Mouse (Mus musculus) frontal cortex, adult (tissue): ENCODE results near the gene Id3.
A peak's percentile ranks its signal among the peaks of the same experiment; 100 is the strongest.

Experiments used
- ATAC-seq: cut with Nextera tagmentation; 2 replicates; pipeline ENCODE4 v1.9.2; 2017; ENCODE audit warnings: mild to moderate bottlenecking, moderate library complexity, mixed read lengths; ENCODE audit not compliant: low TSS enrichment

Gene Id3

GRCm38 (mm10) chr4:136147436-136148135 lies 4.3 kb downstream of the Id3 start:
- peak; percentile 64 for ATAC-seq

GRCm38 (mm10) chr4:136148342-136149044 lies 5.2 kb downstream of the Id3 start:
- no peak for ATAC-seq

DNA sequence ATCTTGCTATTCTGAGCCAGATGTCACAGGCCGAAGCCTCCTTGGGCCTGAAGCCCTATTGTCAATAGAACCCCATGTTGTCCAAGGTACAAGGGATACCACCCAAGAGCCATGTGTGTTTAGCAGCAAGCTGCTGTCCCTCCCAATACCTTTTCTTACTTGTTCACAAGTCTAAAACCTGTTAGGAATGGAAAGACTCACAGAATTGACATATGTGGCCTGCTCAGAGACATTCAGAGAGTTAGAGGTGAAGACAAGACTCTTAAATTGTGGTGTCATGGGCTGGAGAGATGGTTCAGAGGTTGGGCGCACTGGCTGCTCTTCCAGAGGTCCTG lies 5.7 kb downstream of the Id3 start:
- ATAC-seq = no peak

DNA sequence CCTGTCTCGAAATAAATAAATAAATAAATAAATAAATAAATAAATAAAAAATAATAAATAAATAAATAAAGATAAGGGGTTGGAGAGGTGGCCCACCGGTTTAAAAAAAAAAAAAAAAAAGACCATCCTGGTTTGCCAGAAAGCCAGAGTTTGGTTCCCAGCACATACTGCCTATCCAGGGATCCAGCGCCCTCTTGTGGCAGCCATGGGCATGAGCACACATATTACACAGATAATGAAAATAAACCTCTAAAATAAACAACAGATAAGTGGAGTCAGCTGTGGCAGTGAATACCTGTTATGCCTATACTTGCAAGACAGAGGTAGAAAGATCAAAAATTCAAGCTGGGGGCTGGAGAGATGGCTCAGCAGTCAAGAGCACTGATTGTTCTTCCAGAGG lies 6.4 kb downstream of the Id3 start:
- ATAC-seq = no peak

GRCm38 (mm10) chr4:136150596-136150995 lies 7.3 kb downstream of the Id3 start:
- ATAC-seq = no peak

DNA sequence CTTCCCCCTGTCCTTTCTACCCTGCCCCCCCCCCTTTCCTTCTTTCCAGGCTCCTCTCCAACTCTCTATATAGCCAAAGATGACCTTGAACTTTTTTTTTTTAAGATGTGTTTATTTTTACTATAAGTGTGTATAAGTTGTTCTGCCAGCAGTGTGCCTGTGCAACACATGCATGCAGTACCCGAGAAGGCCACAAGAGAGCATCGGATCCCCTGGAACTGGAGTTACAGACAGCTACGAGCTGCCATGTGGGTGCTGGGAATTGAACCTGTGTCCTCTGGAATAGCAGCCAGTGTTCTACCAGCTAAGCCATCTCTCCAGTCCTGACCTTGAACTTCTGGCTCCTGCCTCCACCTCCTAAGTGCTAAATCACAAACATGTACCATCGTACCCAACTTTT lies 9.5 kb downstream of the Id3 start:
- ATAC-seq = no peak

DNA sequence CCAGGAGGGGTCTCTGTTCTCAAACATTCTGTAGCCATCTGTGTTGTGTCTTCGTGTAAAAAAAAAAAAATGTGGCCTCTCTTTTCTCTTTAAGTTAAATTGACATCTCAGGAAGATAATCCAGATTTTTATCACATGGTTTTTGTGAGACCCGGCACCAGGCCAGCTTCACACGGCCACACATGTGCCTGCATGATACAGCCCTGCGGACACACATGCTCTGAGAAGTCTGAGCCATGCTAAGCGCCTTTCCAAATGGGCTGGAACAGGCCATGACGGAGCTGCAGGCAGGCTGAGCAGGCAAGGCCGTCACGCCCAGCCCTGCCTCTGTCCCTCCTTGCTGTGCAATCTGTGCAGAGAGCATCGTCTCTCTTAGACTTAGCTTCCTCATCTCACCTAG lies 11.2 kb downstream of the Id3 start:
- no peak for ATAC-seq

GRCm38 (mm10) chr4:136158498-136158897 lies 15.2 kb downstream of the Id3 start:
- no peak for ATAC-seq

DNA sequence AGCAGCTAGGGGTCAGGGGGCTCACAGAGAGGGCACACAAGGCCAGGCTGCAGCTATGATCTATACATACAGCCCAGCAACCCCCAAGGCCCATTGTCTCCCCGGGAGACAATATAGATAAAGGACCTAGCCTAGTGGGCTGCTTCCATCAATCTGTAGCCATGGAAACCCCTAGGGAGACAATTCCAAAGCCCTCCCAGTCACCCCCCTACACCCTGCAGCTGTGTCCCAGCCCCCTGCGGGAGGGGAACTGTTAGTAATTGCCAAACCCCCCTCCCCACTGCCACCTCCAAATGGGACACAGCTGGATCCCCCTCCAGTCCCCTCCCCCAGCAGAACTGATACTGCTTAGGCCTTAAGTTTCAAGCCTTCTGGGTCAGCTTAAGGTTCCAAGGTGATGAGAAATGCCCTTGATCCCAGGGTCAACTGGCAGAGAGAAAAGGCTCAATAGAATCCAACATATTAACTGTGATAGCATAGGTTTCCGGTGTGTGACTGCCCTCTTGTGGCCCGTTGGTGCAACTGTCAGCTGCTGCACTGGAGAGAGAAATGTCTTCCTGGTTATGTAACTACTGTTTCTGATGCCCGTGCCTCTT lies 16.6 kb downstream of the Id3 start:
- ATAC-seq = peak; percentile 88

- ATAC-seq = peak; percentile 83
Measured at GRCm38 (mm10) chr4:136163448-136163847, 20.2 kb downstream of the Id3 start.

DNA sequence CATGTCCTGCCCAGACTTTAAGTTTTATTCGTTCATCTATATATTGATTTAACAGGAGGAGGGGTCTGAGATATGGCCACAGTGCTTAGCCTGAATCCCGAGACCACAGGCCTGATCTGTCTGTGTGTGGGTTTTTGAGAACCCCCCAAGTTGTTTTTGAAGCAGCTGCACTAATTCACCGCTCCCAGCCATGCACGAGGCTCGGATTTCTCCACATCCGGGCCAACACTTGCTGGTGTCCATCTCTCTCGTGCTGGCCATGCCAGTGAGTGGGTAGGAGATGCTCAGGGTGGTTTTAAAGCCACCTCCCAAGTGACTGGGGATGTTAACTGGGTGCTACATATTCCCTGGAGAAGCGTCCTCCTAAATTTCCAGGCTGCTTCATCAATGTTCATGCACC lies 21.7 kb downstream of the Id3 start:
- ATAC-seq = no peak

- no peak for ATAC-seq
Measured at GRCm38 (mm10) chr4:136167701-136168100, 24.4 kb downstream of the Id3 start.

DNA sequence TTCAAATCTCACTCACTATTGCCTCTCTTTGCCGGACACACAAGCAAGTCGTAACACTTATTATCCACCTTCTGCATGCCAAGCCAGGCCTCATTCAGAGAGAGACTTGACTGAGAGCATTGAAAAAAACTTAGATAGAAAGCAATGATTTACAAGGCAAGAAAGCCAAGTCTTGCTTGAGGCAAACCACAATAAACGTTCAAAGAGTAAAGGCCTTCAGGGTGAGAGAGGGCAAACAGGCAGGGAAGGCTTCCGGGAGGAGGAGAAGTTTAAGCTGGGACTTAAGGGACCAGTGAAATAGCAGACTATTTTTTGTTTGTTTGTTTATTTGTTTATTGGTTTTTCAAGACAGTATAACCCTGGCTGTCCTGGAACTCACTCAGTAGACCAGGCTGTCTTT lies 27.1 kb downstream of the Id3 start:
- ATAC-seq = no peak

DNA sequence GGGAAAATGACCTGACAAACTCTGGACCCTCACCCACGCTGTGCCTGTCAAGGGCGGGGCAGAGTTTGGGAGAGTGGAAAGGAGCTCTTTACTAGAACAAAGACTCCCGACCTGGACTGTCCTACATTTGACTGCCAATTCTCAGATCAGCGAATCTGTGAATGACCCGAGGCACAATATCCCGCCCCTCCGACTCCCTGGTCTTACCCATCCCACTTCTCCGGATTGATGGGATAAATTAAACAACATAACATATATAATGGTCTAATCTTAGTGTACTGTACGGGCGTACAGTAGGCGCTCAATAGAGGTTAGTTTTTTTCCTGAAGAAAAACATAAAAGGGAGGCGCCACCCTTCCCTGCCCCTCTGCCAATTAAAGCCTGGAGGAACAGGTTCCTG lies 28.2 kb downstream of the Id3 start:
- no peak for ATAC-seq

- ATAC-seq = no peak
Measured at GRCm38 (mm10) chr4:136172011-136172541, 28.8 kb downstream of the Id3 start, which contains the start of gene E2f2. TSS of gene E2f2 (plus strand) at chr4:136172394.

GRCm38 (mm10) chr4:136172542-136173209 lies 29.4 kb downstream of the Id3 start:
- ATAC-seq = no peak

DNA sequence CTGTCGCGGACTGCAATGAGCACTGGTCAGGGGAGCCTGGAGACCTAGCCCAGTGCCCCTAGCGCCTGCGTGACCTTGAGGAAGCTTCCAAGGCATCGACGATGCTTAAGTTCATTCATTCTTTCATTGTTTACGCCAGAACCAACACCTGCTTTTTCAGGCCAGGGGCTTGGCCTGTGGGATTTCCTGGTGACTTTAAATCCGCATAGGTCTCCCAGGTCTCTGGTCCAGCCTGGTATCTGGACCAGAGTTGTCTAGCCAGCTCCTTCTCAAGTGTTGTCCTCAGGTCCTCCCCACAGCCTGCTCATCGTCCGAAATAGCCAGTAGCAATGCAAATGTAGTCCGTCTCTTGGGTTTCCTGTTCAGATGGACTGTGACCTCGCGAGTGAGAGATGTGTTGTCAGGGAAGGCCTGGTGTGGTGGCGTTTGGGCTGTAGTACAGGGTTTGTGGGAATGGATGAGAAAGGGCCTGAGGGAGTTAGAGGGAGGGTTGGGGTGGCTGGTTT lies 30.0 kb downstream of the Id3 start:
- ATAC-seq = no peak

GRCm38 (mm10) chr4:136174216-136175193 lies 31.2 kb downstream of the Id3 start:
- no peak for ATAC-seq

GRCm38 (mm10) chr4:136176022-136176552 lies 32.8 kb downstream of the Id3 start:
- ATAC-seq = no peak

DNA sequence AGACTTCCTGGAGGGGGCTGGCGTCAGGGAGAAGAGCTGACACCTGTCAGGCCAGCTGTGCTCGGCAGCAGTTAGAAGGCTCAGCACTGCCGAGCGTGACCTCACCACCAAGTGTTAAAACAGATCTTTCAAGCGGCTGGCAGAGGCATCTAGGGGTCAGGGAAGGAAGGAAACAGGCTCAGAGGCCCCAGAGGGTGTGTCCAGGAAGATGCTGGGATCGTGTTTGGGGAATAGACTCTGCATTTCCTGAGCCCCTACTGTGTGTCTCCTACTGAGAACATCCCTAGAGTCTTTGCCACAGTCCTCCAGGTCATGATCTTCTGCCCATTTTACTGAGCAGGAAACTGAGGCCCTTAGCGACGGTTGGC lies 33.9 kb downstream of the Id3 start:
- ATAC-seq = no peak
